Mouse (Mus musculus): ENCODE results near the gene D830030K20Rik. TPM values are rescaled to one million over a fixed set of nuclear protein-coding genes. Genes with fewer than 3 reads are reported as not detected.

The D830030K20Rik gene
- polyA plus RNA-seq (2012; ENCODE audit: low replicate concordance): 0.24 and 1.2 TPM in 2 replicates

DNA sequence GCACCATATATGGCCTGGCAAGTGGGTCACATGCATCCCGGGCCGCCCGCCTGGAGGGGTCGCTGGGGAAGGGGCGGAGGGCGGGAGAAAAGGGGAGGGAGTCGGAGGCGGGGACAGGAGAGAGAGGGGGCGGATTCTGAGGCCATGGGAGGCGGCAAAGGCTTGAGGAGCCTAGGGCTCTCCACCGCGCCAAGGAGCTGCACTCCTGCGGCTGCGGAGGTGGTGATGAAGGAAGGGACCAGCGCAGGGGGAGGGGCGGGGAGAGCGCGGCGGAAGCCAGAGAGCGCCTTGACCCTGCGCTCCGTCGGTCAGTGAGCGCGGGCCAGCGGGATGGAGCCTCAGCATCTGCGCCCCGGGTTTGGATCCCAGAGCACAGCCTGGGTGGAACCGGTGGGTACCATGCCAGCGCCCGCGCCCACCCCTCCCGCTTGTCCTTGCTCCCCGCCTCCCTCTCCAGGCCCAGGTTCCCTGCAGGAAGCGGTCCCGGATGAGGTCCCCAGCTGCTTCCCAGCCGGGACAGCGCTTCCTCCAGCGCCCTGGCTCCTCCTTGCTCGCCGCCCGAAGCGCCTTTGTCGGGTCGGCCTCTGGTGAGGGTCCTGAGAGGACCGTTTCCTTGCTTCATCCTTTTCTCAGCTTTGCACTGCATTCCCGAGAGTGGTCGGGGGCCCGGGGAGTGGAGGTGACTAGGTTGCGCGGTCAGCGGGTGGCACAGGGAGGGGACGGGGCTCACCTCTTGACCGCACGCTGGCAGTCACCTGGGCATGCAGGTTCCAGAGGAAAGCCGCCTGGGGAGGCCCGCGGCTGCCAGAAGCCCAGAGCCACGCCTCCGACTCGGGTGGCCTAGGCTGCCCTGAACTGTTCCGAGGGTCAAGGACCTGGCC, at the start of gene D830030K20Rik:
Gene D830030K20Rik, plus strand, starts transcription at position 217 of the 881 bp plus-strand sequence.

DNA sequence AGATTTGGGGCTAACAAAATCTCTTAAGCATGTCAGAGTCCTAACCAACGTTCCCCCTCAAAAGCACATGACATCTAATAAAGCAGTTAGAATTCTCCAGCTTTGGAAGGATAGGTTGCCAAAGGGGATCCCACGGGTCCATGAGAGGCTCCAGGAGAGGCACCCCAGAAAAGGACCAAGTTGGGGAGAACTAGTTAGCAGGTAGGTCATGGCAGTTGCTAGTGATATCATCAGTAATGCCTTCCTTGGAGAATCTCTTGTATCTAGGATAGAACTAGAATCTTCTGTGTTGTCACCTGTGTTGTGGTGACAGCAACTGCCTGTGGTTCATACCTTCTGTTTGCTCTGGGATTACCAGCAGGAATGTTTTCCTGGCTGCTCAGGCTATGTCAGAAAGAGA, 20.3 kb upstream of the D830030K20Rik start, which contains the start of gene Gm5795:
Gene Gm5795, plus strand, starts transcription at position 301 of the 400 bp plus-strand sequence.

Other genes with a start within 250 kb of the D830030K20Rik start
- gene Gm2888, start 178.5 kb upstream of the D830030K20Rik start, polyA plus RNA-seq (2012; ENCODE audit: low replicate concordance): not detected in 2 replicates
- not detected in 2 replicates for gene Gm2897, start 159.2 kb upstream of the D830030K20Rik start, polyA plus RNA-seq (2012; ENCODE audit: low replicate concordance)
- not detected in 2 replicates for gene Gm10340, start 74.5 kb upstream of the D830030K20Rik start, polyA plus RNA-seq (2012; ENCODE audit: low replicate concordance)
- 0.22 TPM in 1 of 2 replicates, not detected in the other for gene Gm5795, start 20.2 kb upstream of the D830030K20Rik start, polyA plus RNA-seq (2012; ENCODE audit: low replicate concordance)
- gene Gm2956, start 124.1 kb downstream of the D830030K20Rik start, polyA plus RNA-seq (2012; ENCODE audit: low replicate concordance): 0.08 TPM in 1 of 2 replicates, not detected in the other
- gene Gm10413, start 186.6 kb downstream of the D830030K20Rik start, polyA plus RNA-seq (2012; ENCODE audit: low replicate concordance): not detected in 2 replicates
- gene Gm10409, start 204.1 kb downstream of the D830030K20Rik start, polyA plus RNA-seq (2012; ENCODE audit: low replicate concordance): not detected in 2 replicates
- not detected in 2 replicates for gene Gm3005, start 219.6 kb downstream of the D830030K20Rik start, polyA plus RNA-seq (2012; ENCODE audit: low replicate concordance)
- gene Gm10408, start 240.9 kb downstream of the D830030K20Rik start, polyA plus RNA-seq (2012; ENCODE audit: low replicate concordance): not detected in 2 replicates